Mouse (Mus musculus) liver, adult 2 months (tissue): ENCODE data around the gene Slc16a8.

Experiments
- CTCF ChIP-seq: fragments of 200-500 bp; IDR thresholded peaks from 2 replicates; pipeline ENCODE4 v1.5.1; 2011; ENCODE audit warnings: low read depth, low read length, control low read depth
- POLR2A ChIP-seq: fragments of 200-500 bp; IDR thresholded peaks from 2 replicates; pipeline ENCODE4 v1.6.1; 2011; ENCODE audit warnings: low read length, control low read depth; ENCODE audit not compliant: insufficient read depth; ENCODE audit errors: extremely low read depth

DNA sequence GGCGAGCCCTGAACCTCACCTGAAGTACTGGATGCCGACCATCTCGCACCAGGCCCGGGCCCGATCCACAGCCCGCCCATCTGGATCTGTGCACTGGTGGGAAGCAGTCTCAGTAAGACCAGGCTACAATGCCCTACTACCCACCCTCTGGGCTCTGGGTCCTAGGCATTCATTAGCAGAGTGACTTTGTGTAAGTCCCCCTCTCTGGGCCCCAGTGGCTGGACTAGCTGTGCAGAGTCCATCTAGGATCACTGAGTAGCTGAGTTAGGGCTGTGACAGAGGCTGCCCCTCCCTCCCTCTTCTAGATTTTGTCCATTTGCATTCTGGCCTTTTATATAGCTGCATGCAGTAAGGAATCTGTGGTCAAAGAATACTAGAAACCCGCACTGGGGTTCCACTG lies 32.5 kb upstream of the Slc16a8 start:
- no peak for TF ChIP-seq POLR2A
- TF ChIP-seq CTCF, result no peak
